Mouse (Mus musculus): ENCODE data around the gene H6pd. TPM values are rescaled to one million over a fixed set of nuclear protein-coding genes. Genes with fewer than 3 reads are reported as not detected.

The H6pd gene
- total RNA-seq, 2 experiments from 2014 or later: 13.7 to 17.0 TPM

GRCm38 (mm10) chr4:149933025-149933424 is 75.8 kb downstream of the H6pd start:
- DNase-seq (ENCODE audit: extremely low spot score in 1 of 2, low spot score in 2 of 2): no peak
- intact Hi-C loops (cut with DNase I): no loop called here

GRCm38 (mm10) chr4:149932108-149932815 is 76.6 kb downstream of the H6pd start:
- intact Hi-C loops (cut with DNase I): no loop called here

GRCm38 (mm10) chr4:149930755-149931154 is 78.1 kb downstream of the H6pd start:
- no peak for DNase-seq (ENCODE audit: extremely low spot score in 1 of 2, low spot score in 2 of 2)
- intact Hi-C loops (cut with DNase I): no loop called here

More at GRCm38 (mm10) chr4:149932108-149932815, 76.6 kb downstream of the H6pd start:
- no peak for DNase-seq (ENCODE audit: extremely low spot score in 1 of 2, low spot score in 2 of 2)

Other genes starting within 250 kb of the H6pd start
- 10 to 100 TPM; 29.2 to 32.7 TPM for gene Slc25a33, start 234.7 kb downstream of the H6pd start, total RNA-seq (2021)
- 10 to 100 TPM; 16.5 to 22.0 TPM for gene Spsb1, start 54.0 kb downstream of the H6pd start, total RNA-seq (2021)
- 1 to 10 TPM in 1 of 2 experiments, under 1 TPM in 1; 0.94 to 1.1 TPM for gene Gpr157, start 78.3 kb upstream of the H6pd start, total RNA-seq (2021)
- gene Slc2a5, start 110.3 kb upstream of the H6pd start, total RNA-seq (2021): 1 to 10 TPM; 4.4 to 6.2 TPM
- not detected for gene Slc2a7, start 139.9 kb upstream of the H6pd start, total RNA-seq (2021)
- gene Car6, start 192.3 kb upstream of the H6pd start, total RNA-seq (2021): not detected
- 100 to 1,000 TPM; 308 to 325 TPM for gene Eno1, start 227.7 kb upstream of the H6pd start, total RNA-seq (2021)

All from left cerebral cortex, postnatal 10 days (tissue).